Mouse (Mus musculus): ENCODE measurements around the gene Rab42. TPM values are rescaled to one million over a fixed set of nuclear protein-coding genes. Genes with fewer than 3 reads are reported as not detected.
"Not testable (repeated sequence)": the region's sequence is repeated elsewhere in the genome, so short reads cannot be mapped to it uniquely, and the experiment has no call there.

Gene Rab42
- total RNA-seq, 2 experiments from 2014 or later, result not detected

DNA sequence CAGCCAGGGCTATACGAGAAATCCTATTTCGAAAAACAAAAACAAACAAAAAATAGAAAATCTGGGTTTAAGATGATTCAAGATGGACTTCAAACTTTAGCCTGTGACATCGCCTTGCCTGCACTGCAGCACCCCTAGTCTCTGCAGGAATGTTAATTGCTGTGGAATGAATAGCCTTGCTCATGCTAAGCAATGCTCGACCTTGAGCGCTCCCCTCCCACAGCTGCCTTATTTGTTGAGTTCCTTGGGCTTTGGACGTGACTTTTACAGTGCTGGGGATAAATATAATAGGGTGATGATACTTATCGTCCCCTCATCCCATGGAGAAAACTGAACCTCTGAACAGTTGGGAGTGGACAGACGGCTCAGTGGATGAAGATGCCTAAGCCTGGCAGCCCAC, 12.5 kb upstream of the Rab42 start:
- ATAC-seq (replicated peaks; ENCODE audit: poor library complexity, severe bottlenecking), result no peak

DNA sequence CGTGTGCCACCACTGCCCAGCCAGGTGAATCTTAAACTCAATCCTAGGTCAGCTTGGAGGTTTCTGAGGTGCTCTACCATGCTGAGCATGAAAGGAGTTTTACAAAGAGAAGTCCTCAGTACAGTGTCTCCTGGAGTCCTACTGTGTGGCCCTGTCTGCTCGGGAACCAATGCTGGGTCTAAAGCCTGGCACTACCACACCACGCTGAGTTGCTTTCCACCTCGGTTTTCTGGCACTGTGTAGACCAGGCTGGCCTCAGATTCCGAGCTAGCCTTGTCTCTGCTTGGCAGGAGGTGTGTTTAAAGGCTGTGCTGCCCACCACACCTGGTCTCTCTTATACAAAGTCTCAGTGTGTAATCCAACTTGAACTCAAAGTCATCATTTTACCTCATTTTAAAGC, 9.4 kb upstream of the Rab42 start:
- ATAC-seq (replicated peaks; ENCODE audit: poor library complexity, severe bottlenecking), result no peak

DNA sequence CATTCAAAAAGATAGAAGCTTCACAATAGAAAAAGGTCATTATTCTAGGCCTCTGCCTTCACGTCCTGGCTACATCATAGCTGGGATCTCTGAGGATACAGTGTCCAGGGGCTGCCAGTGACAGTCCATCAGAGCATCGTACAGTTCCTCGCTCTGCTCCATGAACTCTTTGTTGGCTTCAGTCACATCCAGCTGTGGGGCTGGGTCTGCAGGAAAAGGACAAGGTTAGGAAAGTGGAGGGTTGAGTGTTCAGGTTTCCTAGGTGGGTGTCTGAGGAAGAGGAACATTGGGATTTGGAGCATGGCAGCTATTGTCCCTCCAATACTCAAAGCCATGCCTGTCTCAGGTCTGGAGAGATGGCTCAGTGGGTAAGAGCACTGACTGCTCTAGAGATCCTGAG, 8.6 kb upstream of the Rab42 start:
- ATAC-seq (replicated peaks; ENCODE audit: poor library complexity, severe bottlenecking), result no peak

DNA sequence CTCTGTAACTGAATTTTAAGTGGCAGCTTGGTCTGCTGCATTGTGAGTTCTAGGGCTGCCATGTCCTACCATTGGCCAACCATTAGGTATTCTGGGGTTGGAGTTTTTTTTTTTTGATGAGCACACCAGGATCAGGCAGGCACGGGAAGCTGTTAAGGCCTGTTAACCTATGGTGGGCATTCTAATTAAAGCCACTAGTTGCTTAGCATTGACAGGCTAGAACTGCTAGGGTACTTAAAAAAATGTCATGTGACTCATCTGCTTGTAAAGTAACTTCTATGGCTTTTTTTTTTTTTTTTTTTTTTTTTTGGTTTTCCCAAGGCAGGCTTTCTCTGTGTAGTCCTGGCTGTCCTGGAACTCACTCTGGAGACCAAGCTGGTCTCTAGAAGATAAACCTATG, 8.0 kb upstream of the Rab42 start:
- no peak for ATAC-seq (replicated peaks; ENCODE audit: poor library complexity, severe bottlenecking)

DNA sequence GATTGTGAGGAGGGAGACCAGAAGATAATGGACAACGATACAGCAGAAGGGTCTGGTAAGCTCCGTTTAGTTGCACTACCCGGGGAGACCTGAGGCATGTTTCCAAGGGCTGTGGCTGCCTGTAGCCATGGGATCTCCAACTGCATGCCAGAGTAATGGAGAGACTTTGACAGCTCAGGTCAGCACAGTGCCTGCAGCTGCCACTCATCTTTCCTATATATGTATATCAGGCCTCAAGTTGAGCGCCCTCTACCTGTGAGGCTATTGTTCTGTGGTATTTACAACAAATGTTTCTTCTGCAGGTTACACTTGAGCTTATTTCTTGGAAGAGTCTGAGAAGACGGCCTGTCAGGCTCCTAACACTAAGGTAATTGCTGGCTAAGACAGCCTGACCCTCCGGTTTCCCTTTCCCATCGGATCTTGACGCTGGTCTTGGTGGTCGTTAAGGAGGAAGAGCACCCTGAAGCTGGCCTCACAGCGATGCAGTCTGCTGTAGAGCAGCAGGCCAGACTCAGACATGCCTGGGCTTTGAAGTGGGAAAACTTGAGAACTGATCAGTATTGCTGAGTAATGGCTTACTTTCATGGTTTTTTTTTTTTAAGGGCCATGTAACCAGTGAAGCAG, 6.8 kb upstream of the Rab42 start:
- ATAC-seq (replicated peaks; ENCODE audit: poor library complexity, severe bottlenecking), result peak; percentile 38

DNA sequence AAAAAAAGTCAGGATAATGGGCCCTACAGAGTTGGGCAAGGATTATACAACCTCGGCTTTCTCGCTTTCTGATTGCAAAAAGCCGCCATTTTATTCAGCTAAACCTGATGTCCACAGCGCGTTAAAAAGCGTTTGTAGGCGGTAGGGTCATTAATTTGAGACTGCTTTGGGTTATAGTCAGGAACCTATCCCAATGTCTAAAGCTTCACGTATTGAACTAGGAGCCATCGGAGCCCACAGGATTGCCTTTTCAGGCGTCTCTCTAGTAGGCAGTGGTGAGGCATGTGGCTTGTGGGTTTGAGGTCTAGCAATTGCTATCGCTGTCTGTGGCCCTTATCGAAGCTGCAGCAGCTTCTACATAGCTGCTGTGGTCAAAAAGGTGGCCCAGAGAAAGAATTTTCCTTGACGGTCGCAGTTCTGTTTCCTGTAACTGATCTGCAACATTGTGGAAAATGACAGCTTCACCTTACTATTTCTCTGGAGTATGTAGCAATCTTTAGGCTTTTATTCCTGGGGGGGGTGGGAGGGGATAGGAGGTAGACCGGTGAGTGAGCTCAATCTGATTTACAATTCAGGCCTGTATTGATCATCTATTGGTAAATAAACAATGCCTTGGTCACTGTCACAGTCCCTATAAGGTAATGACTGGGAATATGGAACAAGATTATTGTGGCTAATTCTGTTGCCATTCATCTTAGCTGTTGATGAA, 6.1 kb upstream of the Rab42 start:
- ATAC-seq (replicated peaks; ENCODE audit: poor library complexity, severe bottlenecking), result no peak

DNA sequence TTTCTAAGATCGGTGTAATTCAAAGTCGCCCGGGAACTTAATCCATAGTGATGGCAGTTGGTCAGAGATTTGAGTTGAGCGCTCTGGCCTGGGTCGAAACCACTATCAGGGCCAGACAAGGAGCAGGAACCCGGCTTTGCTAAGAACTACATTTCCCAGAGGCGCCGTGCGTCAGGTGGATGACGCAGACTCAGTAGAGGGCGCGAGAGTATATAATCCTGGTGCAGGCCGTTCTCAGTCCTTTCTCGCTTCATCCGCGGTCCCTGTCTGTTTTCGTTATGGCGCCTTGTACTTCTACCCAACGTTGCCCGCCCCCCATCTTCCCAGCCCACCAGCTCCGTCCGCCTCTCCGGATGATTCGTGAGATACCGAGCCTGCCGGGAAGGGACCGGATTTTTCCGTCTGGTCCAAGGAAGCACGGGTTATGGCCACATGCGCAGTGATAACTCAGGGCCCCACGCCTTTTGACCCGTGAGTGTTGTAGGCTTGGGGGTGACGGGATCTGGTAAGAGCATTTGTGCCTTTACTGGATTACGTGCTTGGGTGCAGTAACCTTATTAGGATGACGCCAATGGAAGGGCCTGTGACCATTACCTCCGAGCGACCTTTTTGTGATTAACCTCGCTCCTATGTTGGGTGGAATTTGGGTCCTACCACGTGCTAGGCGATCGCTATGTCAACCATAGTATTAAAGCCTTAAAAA, 5.4 kb upstream of the Rab42 start:
- ATAC-seq (replicated peaks; ENCODE audit: poor library complexity, severe bottlenecking), result peak; percentile 80

DNA sequence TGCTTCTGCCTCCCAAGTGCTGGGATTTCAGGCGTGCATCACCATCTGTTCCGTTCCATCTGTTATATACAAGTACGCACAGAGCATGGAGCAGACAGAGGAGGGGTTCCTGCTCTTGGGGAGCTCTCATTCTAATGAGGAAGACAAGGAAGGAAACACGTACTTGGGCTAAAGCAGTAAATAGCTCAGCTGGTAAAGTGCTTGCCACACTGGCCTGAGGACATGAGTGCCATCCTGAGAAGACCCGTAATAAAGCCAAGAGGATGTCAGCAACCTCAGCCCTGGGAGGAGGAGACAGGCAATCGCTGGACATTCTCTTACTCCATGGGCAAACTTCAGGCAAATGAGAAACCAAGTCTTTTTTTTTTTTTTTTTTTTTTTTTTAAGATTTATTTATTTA, 2.8 kb upstream of the Rab42 start:
- peak; percentile 42 for ATAC-seq (replicated peaks; ENCODE audit: poor library complexity, severe bottlenecking)

DNA sequence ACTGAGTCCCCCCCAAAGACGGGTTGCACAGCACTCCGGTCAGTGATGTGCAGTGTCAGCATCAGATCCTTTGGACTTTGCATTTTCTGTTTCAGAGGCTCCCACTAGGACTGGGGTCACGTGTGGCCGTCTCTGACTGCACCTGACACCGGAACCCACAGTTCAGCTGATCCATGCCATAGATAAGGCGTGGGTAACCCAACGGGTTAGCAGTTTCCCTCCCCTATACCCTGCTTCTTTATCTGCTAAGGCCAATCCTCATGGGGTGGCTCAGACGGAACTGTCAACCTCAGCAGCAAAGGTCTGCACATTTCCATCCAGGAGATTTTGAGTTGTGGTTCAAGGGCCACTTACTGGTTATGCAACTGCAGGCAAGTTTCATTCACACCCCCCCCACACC, 2.1 kb upstream of the Rab42 start:
- no peak for ATAC-seq (replicated peaks; ENCODE audit: poor library complexity, severe bottlenecking)

DNA sequence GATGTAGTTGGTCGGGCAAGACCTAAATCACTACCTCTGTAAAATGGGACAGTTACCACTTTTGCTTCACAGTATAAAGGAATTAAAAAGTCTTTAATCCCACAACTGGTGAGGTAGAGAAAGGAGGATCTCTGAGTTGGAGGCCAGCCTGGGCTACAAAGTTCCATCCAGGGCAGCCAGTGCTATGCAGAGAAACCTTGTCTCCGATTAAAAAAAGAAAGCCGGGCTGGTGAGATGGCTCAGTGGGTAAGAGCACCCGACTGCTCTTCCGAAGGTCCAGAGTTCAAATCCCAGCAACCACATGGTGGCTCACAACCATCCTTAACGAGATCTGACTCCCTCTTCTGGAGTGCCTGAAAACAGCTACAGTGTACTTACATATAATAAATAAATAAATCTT, 299 bp upstream of the Rab42 start:
- not testable (repeated sequence) for ATAC-seq (replicated peaks; ENCODE audit: poor library complexity, severe bottlenecking)

DNA sequence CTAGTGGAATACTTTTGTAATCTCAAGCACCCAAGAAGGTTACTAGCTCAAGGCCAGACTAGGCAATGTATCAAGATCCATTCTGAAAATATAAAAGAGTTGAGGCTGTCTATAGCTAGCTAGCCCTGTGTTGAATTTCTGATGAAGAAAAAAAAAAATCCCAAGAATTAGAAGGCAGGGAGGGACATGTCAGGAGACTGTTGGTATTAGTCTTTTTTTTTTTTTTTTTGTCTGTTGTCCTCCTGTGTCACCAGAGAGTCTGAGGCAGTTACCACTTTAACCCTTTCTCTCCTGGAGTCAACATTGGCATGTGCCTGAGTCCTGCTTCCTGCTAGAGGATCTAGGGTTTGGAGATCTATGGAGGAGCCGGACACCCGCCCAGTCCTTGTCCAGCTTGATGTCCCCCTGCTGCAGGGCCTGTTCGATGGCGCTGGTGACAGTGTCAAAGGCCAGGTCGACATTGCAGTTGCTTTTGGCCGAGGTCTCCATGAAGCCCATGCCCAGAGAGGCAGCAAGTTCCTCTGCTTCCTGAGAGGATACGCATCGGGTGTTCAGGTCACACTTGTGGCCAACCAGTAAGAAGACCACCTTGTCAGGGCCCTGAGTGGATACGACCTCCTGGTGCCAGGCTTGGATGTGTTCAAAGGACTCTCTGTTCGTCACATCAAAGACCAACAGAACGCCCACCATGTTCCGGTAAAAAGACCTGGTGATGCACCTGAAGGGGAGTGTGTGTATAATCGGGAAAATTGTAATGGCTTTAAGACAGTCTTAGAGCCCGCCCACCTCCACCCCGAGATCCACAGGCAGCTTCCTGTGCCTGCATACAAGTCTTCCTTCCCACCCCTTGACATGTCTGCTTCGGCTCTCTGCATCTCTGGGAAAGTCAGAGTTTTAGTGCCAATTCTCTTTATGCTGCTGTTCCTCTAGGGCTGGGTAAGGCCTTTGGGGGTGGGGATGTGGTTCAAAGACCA, 933 bp downstream of the Rab42 start:
- ATAC-seq (replicated peaks; ENCODE audit: poor library complexity, severe bottlenecking), result no peak

DNA sequence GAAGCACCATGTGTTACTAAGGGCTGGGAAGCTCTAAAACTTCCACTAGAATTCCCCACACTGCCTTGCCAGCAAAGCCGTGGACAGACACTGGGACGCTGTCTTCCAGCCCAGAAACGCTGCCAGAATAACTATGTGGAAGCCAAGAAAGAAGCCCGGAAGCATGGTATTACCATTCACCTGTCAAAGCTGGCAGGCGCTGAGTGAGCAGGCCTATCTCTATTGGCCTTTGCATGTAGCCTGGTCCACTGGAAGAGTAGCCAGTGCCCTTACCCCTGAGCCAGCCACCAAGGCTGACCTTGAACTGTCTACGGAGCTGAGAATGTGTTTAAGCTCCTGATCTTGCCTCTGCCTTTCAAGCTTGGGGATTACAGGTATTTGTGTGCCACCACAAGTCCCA, 1.7 kb downstream of the Rab42 start:
- ATAC-seq (replicated peaks; ENCODE audit: poor library complexity, severe bottlenecking), result no peak

DNA sequence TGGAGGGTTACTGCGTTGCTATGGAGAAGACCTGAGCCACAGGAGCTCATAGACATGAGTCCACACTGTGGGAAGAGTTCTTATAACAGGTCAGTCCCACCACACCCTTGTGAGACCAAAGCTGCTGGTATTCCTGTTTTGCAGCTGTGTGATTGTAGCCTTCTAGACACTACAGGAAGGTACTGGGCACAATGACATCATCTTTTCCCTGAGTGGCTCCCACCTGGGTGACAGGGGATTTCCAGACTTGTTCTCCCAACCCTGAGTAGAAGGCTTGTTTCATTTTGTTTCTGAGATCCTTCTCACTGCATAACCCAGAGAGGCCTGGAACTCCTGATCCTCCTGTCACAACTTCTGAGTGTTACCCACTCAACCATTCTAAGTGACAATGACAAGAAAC, 3.3 kb downstream of the Rab42 start:
- no peak for ATAC-seq (replicated peaks; ENCODE audit: poor library complexity, severe bottlenecking)

DNA sequence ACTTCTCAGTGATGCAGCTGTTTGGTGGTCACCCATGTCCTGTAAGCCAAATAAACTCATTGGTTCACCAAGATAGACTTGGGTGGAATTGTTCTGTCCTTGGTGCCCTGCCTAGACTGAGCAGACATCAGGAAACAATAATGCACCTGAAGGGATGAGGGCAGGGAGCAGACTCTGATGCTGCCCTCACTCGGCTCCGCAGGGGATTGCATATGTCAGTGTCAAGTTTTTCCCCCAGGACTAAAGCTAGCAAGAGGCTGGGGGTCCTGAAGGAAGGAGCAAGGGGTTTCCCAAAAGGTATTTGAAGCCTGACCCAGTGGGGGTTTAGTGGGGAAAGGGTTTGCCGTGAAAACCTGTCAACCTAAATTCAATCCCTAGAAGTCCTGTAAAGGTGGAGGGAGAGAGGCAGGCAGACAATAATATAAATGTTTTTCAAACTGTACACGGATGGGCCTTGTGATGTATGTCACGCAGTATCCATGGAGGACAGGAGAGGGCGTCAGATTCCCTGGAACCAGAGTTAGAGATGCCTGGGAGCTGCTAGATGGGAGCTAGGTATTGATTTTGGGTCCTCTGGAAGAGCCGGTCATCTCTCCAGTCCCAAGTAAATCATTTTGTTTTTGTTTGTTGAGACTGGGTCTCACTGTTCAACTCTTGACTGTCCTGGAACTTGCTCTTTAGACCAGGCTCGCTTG, 7.3 kb downstream of the Rab42 start:
- no peak for ATAC-seq (replicated peaks; ENCODE audit: poor library complexity, severe bottlenecking)

DNA sequence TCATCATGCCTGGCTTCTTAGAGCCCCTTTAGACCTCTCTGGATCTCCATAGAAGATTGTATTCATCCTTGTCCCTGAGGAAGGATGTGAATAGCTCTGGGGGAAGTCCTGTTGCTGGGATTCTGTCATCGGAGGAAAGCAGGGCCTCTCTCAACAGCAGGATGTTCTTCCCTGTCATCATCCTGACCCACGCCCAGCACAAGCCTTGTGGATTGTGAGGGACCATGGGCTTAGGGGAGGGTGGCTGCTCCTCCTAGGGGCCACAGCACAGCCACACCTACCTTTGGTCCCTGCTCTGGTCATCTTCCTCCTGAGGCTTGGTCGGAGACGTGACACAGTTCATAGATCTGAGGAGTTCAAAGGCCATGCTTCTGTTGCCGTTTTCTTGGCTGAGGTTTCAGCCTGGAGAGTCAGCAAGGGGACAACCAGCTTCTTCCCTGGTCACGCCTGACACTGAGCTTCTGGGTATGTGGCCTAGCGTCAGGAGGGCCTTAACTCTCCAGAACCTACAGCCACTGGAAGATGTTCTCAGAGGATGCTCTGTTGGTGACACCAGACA, 9.4 kb downstream of the Rab42 start:
- no peak for ATAC-seq (replicated peaks; ENCODE audit: poor library complexity, severe bottlenecking)

DNA sequence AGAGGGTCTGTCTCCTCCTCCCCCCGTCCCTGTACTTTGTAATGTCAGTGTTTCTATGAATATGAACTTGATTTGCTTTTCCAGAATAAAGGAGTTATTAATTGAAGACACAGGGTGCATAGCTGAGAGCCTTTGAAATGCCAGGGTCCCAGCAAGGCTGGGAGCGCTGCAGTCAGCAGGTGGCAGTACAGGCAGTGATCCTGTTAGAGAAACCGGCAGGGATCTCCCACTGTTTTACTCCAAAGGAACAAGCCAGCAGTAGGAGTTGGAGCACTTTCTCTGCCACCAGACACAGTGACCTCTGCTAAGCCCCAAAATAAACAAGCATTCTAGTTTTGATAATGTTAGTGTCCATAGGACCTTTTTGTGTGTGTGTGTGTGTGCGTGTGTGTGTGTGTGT, 10.2 kb downstream of the Rab42 start:
- ATAC-seq (replicated peaks; ENCODE audit: poor library complexity, severe bottlenecking), result no peak

DNA sequence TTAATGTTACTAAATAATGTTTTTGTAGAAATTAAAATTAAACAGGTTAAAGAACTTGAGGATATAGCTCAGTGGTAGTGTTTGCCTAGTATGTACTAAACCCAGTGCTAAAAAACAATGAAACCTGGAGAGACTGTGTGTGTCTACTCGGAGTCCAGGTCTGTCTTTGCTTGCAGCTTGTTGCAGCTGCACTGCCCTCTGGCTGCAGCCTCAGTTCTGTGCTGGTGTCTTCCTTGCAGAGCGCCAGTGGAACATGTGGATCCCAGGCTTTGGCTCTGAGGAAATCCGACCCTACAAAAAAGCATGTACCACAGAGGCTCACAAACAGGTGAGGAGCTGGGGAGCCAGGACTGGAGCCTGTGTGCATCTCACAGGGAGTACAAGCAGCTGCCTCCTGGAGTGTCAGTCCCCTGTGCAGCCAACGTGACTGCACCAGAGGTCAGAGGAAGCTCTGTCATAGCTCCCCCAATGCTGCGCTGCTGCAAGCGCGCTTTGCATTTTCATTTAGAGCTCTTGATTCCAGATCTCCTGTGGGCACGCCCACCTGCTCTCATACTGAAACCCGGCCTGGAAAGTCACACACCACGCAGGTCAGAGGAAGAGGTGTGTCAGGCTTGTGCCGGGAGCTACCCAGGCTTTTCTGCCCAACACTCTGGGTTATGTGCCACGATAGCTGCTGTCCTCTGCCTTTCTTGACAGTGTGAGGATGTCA, 11.4 kb downstream of the Rab42 start:
- ATAC-seq (replicated peaks; ENCODE audit: poor library complexity, severe bottlenecking), result no peak

DNA sequence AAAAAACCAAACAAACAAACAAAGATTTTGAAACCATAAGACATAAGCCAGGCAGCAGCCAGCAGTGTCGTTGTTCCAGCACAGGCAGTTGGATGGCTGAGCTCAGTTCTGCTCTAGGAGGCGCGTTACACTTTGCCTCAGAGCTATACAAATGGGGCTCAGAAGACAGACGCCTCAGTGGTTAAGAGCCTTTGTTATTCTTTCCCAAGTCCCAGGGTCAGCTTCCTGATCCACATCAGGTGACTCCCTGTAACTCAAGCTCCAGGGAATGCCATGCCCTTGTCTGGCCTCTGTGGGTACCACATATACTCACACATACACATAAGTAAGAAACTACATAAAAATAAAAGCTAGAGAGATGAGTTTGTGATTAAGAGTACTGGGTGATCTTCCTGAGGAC, 12.1 kb downstream of the Rab42 start:
- no peak for ATAC-seq (replicated peaks; ENCODE audit: poor library complexity, severe bottlenecking)

DNA sequence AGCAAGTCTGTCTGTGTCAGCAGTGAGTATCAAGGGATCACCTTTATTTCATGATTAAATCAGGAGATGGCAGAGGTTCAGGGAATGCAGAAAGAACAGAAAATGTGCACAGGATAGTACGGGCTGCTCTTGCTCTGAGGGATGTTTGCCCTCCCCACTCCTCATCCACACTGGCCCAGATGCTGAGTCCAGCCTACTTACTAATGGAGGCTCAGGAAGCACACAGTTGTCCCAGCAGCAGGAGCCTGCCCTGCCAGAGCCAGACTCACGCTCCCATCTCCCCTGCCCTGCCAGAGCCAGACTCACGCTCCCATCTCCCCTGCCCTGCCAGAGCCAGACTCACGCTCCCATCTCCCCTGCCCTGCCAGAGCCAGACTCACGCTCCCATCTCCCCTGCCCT, 14.3 kb downstream of the Rab42 start:
- ATAC-seq (replicated peaks; ENCODE audit: poor library complexity, severe bottlenecking), result not testable (repeated sequence)
